Mouse (Mus musculus) liver, embryonic 14.5 days (tissue): ENCODE measurements at regions not wholly inside any gene's neighbourhood (a gene's known extent, or its start where the extent isn't known, plus 50 kb on each side); places are given as distances from the start of the nearest gene placed in this dataset.

ENCODE experiments used
- CTCF ChIP-seq: IDR thresholded peaks from 2 replicates; pipeline ENCODE4 v1.5.1; 2016; ENCODE audit warnings: antibody characterized with exemption, low read depth, control low read depth
- EP300 ChIP-seq: IDR thresholded peaks from 2 replicates; pipeline ENCODE4 v1.6.1; 2016; ENCODE audit warnings: antibody characterized with exemption, low read depth

DNA sequence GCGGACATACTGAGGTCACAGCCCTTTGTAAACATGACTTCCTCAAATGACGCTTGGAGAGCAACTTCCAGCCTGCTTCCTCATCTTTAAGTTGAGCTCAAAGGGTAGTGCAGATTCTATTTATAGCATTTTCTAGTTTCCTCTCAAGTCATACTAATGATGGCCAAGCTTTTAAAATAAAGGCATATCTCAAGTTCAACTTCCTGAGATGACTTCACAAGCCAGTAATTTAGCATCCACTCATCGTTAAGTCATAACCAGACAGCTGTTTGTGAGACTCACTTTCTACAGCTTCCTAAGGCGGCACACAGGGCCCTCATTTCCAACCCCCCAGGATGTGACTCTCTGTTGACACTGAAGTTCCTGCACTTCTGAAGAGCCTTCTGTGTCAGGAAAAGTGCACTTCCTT is 278.7 kb downstream of the Qk start:
- TF ChIP-seq CTCF (no peak), EP300 (no peak)
